Comparison of ENCODE assay signal across 9 mouse cellular contexts in the genomic region with DNA sequence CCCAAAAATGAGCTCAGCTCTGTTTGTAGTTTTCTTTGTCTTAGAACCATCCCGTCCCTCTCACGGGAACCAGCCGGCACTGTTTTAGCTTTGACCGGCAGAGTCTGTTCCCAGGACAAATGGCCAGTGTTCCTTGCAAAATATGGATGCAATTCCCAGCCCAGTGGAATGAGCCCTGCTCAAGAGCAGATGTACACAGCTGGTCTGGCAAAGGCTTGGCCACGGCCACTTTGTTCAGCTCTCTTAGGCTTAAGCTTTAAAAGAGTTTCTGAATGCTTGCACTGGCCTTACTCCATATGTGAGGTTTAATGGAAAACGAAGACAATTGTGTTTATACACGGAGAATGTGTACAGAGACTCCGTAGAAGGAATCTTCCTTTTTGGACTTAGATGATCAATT.
A peak's percentile ranks its signal among the peaks of the same experiment; 100 is the strongest.
DNase-seq lines count a peak whose midpoint lies in the region; ATAC-seq and TF ChIP-seq lines count a peak whose summit lies in the region.
"Had no signal": no experiment of that assay in that cellular context is flagged by ENCODE, and none has a peak within 500 bp of the region (broad histone marks: within the 10 kb centered on the region; RNA-seq: fewer than 3 reads in every experiment).

No protein-coding gene starts in this region.

- peak; percentile 53 for DNase-seq in adipocyte (ENCODE audit: low spot score)
- DNase-seq in embryonic facial prominence, embryonic 14.5 days (ENCODE audit: low spot score) = peak; percentile 87
- DNase-seq in lung, postnatal 0 days (ENCODE audit: low spot score) = peak; percentile 85
- DNase-seq in left cerebral cortex, postnatal 4 days = no peak
- DNase-seq in layer of hippocampus, adult 9-10 months (ENCODE audit: low spot score) = no peak
- DNase-seq in left cerebral cortex, postnatal 25 days (ENCODE audit: low spot score in 2 of 2) = no peak

- no peaks in the 10 kb centered on the region for H3K27me3 ChIP-seq in embryonic facial prominence, embryonic 14.5 days (replicated peaks; ENCODE audit: control insufficient read depth, insufficient read depth, low read length)
- H3K27me3 ChIP-seq in intestine, embryonic 15.5 days (replicated peaks) = no peaks in the 10 kb centered on the region
- H3K27me3 ChIP-seq in lung, postnatal 0 days (replicated peaks; ENCODE audit: insufficient read depth, low read length) = no peaks in the 10 kb centered on the region

- ATAC-seq in embryonic facial prominence, embryonic 14.5 days (ENCODE audit: low read depth) = peak; percentile 71
- peak; percentile 86 for ATAC-seq in intestine, embryonic 15.5 days
- peak; percentile 92 for ATAC-seq in lung, postnatal 0 days
- ATAC-seq in monocyte, adult 5-6 weeks (replicated peaks; ENCODE audit: insufficient number of reproducible peaks, low FRiP score, low TSS enrichment, poor library complexity, severe bottlenecking) = no peak

- WGBS in embryonic facial prominence, embryonic 14.5 days = 38% methylated on average over 8 of the region's 8 CpGs
- WGBS in intestine, embryonic 15.5 days = 32% methylated on average over 8 of the region's 8 CpGs
- 36% methylated on average over 8 of the region's 8 CpGs for WGBS in lung, postnatal 0 days

- H3K4me3 ChIP-seq in embryonic facial prominence, embryonic 14.5 days (ENCODE audit: low read depth, low read length) = no peak overlapping the region
- H3K4me3 ChIP-seq in intestine, embryonic 15.5 days (replicated peaks) = no peak overlapping the region
- H3K4me3 ChIP-seq in lung, postnatal 0 days (ENCODE audit: low read depth, low read length) = no peak overlapping the region

- H3K4me1 ChIP-seq in embryonic facial prominence, embryonic 14.5 days (ENCODE audit: control insufficient read depth, insufficient read depth, low read length) = no peaks in the 10 kb centered on the region
- H3K4me1 ChIP-seq in intestine, embryonic 15.5 days (replicated peaks) = 0 out of 2 replicates have a peak, but pooled peaks cover 2% of the 10 kb centered on the region
- no peaks in the 10 kb centered on the region for H3K4me1 ChIP-seq in lung, postnatal 0 days (ENCODE audit: insufficient read depth, low read depth, low read length)

- no peak overlapping the region for H3K4me2 ChIP-seq in embryonic facial prominence, embryonic 14.5 days (ENCODE audit: low read depth, low read length)
- H3K4me2 ChIP-seq in intestine, embryonic 15.5 days (replicated peaks) = no peak overlapping the region
- no peak overlapping the region for H3K4me2 ChIP-seq in lung, postnatal 0 days (replicated peaks; ENCODE audit: low read depth, low read length)

- no peak overlapping the region; the same call in 1 of the 2 replicates for H3K27ac ChIP-seq in embryonic facial prominence, embryonic 14.5 days (replicated peaks; ENCODE audit: low read depth, low read length)
- H3K27ac ChIP-seq in intestine, embryonic 15.5 days = peak overlapping the region; percentile 67; the same call in 1 of the 2 replicates
- no peak overlapping the region for H3K27ac ChIP-seq in lung, postnatal 0 days (ENCODE audit: low read length)
- H3K27ac ChIP-seq: macrophage had no signal

- intact Hi-C loops in left cerebral cortex, postnatal 4 days (cut with DNase I) = no loop called here
- intact Hi-C loops in left cerebral cortex, postnatal 25 days (cut with DNase I) = no loop called here

- no peak for TF ChIP-seq EP300 in lung, postnatal 0 days (IDR thresholded peaks at IDR 0.05)

- TF ChIP-seq CTCF in lung, postnatal 0 days (IDR thresholded peaks at IDR 0.05) = no peak

- no peaks in the 10 kb centered on the region for H3K9me3 ChIP-seq in embryonic facial prominence, embryonic 14.5 days (ENCODE audit: control insufficient read depth, low read length)
- no peaks in the 10 kb centered on the region for H3K9me3 ChIP-seq in intestine, embryonic 15.5 days
- no peaks in the 10 kb centered on the region for H3K9me3 ChIP-seq in lung, postnatal 0 days (ENCODE audit: low read length)

- H3K9ac ChIP-seq in embryonic facial prominence, embryonic 14.5 days (ENCODE audit: low read depth, low read length) = no peak overlapping the region
- H3K9ac ChIP-seq in intestine, embryonic 15.5 days = no peak overlapping the region
- H3K9ac ChIP-seq in lung, postnatal 0 days (replicated peaks; ENCODE audit: low read depth) = no peak overlapping the region

- H3K36me3 ChIP-seq in embryonic facial prominence, embryonic 14.5 days (ENCODE audit: control insufficient read depth, insufficient read depth, low read length) = no peaks in the 10 kb centered on the region
- no peaks in the 10 kb centered on the region for H3K36me3 ChIP-seq in intestine, embryonic 15.5 days
- no peaks in the 10 kb centered on the region for H3K36me3 ChIP-seq in lung, postnatal 0 days (ENCODE audit: insufficient read depth, low read length)

Comparison
In these comparisons a context has a peak if more than half of its experiments do, and no peak if none do; other contexts are left out.
1. DNase-seq: peak in adipocyte (single experiment), embryonic facial prominence, embryonic 14.5 days (single experiment) and lung, postnatal 0 days (single experiment); none in left cerebral cortex, postnatal 4 days (single experiment), layer of hippocampus, adult 9-10 months (single experiment) and left cerebral cortex, postnatal 25 days (0 of 2).